Mouse (Mus musculus) large intestine, adult 2 months (tissue): Measurements from ENCODE around the gene Dgat2l6. TPM values are rescaled to one million over a fixed set of nuclear protein-coding genes. Genes with fewer than 3 reads are reported as not detected.
A peak's percentile ranks its signal among the peaks of the same experiment; 100 is the strongest.

Source experiments
- DNase-seq: peaks from one replicate; pipeline ENCODE4 v3.0.0-alpha.2; 2012; ENCODE audit warnings: low read depth, low spot score
- WGBS: fragments of 180-500 bp; shearing (Covaris S2); methylation state at CpG from one replicate; pipeline ENCODE4 v1.1.7; 2018; 5-methylcytosine and 5-hydroxymethylcytosine counted together
- polyA plus RNA-seq: library from polyadenylated mRNA; depleted of rRNA; stranded (reverse); fragments of >200 nt; gene quantifications from 2 replicates; pipeline ENCODE4 v1.2.3, GENCODE M21; 2012; rRNA removed

Gene Dgat2l6
- polyA plus RNA-seq: not detected in 2 replicates

DNA sequence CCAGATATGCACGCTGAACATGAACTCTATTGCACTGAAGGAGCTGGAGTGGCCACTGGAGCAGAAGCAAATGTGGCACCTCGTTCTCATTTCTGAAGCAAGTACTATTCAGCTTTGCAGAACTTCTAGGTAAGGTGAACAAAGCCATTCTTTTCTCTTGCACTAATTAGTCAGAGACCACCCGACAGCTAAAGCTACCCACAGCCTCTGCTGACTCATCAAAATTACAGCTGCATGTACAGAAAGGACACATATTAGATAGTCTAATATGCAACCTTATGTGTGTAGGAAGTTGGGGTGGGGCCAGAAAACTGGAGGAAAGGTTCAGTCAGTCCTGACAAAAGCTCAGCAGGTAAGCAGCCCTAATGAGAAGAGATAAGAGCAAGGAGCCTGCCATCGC lies at the start of gene Dgat2l6:
TSS of gene Dgat2l6 (plus strand) at position 368 of the 400 bp plus-strand sequence.
- DNase-seq: no peak
- WGBS: 80% methylated on average over 4 of the region's 4 CpGs

DNA sequence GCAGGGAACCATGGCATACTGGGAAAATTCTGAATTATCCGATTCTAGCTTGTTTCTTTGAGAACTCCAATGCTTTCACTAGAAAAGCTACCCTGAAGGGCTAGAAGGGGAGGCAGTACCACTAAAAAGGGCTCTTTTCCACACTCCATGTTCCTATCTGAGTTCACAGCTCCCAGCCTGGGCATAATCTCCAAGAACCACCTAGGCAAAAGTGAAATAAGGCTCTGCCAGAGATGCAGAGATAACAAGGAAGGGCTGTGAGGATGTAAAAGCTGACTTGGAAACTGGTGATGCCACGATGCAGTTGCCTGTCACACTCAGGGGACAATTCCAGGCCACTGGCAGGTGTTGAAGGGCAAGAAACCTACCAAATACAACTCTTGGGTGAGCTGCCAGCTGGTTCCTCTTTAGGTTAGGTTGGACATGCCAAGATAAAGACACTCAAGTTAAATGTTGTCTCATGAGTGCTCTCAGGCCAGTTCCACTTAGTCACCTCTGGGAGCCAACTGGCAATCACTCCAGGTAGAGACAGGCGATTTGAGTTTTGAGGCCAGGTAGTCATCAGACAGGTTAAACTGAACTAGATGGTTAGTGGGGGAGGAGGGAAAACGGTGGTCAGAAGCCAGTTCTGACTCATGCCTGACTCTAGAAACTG lies 48.9 kb upstream of the Dgat2l6 start:
- 58% methylated on average over 4 of the region's 4 CpGs for WGBS
- DNase-seq: no peak

DNA sequence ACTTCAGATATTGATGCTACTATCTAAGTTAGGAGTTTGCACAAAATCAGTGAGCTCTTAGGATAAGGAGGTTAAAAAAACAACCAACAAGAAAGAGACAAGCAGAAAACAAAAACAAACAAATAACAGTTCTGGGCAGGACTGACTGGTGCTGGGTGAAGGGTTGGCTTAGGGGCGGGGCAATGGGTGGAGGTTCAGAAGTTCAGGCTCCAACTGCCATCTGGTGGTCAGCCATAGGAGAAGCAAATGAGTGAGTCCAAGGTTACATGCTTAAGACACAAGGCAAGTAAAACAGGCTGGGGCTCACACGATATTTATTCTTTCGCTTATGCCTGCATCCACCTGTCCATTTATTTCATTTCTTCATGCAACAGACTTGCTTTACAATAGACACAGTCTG lies 44.3 kb upstream of the Dgat2l6 start:
- WGBS: 23% methylated on average over 3 of the region's 3 CpGs
- DNase-seq: no peak

DNA sequence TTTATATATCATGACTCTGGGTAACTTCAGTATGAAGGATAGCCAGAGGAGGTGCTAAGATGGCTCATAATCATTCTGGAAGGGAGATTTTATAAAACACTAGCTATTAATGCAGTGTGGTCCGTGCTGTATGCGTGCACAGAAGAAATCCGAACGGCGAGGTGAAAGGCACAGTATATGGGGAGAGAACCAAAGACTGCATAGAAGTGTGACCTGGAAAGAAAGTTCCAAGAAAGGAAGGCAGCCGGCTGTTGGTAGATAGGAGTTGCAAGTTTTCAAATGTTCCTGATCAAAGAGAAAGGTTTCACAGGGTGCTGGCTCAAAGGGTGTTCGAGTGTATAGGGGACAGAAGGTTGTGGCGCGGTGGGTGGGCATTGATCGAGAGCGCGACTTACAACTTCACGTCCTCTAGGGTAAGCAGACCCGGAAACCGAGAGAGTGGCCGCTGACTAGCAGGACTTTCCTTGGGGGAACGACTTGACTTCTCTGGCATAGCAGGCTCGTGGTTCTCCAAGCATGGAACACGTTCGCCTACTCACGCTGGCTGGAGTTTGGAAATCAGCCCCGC lies 31.1 kb upstream of the Dgat2l6 start:
- WGBS: 20% methylated on average over 22 of the region's 22 CpGs
- DNase-seq: no peak

DNA sequence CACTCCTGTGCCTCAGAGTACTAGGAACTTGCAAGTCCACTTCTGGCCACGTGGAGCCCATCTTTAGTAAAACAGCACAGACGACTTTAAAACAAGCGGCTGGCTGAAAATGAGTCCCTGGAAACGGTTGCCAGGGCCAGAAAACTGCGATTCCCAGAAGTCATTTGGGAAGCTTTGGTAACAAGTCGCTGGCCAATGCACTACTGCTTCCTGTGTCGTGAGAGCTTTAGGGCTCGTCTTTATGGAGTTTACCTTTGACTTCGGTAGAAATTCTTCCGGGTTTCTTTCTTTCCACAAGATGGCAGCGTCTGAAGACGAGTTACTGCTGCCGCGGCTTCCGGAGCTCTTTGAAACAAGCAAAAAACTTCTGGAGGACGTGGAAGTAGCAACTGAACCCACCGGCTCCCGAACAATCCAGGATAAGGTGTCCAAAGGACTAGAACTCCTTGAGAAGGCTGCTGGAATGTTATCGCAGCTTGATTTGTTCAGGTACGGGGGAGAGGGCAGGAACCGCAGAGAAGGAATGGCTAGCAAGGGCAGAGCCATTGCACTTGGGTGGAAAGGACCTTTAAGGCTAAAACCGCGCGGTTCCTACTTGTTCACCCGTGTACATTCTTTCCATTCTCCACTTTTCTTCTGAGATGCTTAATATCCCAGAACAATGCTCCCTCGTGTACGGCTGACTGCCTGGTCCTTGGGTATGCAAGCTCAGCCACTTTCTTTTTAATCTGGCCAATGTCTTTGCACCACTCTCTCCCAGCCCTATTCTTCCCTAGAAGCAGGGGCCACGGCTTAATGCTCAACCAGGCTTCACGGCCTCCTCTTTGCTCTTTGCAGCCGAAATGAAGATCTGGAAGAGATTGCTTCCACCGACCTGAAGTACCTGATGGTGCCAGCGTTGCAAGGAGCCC lies 30.3 kb upstream of the Dgat2l6 start, which contains the start of gene Igbp1:
TSS of gene Igbp1 (plus strand) at position 224 of the 911 bp plus-strand sequence.
- WGBS: 16% methylated on average over 32 of the region's 32 CpGs
- peak; percentile 56 for DNase-seq

DNA sequence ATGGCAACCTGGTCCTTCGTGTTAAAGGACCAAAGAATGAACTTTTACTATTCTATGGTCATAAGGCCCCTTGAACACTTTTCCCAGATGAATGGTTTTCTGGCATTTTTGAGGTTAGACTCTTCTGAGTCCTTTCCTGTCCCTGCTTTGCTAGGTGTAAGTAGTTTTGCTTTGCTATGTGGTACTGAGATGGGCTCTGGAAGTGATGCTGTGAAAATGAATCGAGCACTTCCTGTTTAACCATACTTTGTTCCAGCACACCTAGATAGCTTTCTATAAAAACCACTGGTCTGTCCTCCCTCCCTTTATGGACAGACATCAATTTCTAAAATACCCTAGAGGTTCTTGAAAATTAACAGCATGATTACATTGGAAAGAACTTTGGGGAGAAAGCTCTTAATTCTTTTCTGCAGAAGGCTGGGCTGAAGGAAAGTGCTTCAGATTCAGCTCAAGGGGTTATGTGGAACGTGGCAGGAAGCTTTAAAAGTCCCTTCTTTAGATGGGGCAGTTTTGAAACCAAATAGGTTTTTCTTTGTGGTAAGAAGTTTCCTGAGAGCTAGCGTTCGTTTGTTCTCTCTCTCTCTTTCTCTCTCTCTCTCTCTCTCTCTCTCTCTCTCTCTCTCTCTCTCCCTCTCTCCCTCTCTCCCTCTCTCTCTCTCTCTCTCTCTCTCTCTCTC lies 20.3 kb upstream of the Dgat2l6 start:
- no peak for DNase-seq
- 76% methylated on average over 5 of the region's 5 CpGs for WGBS

DNA sequence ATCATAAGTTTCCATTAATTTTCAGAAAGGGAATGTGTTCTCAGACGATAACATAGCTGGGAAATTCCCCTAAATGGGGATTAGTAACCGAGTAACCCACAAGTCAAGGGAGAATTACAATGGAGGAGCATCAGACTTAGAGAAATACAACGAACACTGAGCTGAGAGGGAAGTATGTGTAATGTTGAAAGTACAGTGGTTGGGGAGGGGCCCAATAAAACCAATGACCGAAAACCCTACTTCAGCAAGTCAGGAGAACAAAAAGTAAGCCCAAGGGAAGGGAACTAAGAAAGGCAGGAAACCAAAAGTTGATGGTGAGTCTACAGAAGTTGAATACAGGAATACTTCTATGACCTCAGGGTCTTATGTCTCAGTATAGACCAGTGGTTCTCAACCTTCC lies 16.5 kb upstream of the Dgat2l6 start:
- WGBS: 77% methylated on average over 4 of the region's 4 CpGs
- no peak for DNase-seq

DNA sequence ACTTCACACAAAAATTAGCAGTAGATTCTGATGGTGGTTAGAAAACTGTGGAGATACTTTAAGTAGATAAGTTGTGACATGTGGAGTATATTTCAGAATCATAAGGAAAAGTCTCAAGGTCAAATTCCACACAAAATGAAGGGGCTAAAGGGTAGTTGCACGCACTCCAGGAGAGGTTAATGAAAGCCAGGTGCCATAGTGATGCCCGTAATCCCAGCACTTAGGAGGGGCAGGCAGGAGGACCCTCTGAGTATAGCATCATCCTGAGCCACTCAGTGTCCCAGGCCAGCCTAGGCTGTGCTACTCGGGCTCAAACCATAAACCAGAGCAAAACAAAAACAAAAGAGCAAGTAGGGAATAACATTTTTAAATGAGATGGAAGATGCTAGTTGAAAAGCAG lies 14.7 kb upstream of the Dgat2l6 start:
- WGBS: 88% methylated on average over 3 of the region's 3 CpGs
- no peak for DNase-seq

DNA sequence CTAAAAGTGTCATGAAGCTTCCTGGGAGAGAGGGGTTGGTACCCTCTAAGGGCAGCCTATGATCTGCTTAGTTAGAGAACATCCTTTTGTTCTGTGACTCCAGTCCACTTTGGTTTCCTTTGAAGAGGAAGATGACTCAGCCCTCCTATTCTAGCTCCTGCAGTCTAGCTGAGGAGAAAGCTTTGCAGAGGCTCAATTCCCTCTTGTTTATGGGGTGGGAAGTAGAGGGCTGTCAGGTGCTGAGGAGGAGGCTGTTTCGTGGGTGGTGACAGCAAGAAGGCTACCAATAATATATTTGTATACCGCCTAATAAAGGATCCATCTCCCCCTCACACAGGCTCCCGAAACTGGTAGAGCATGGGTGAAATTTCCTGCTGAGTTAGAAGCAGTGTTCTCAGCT lies 8.0 kb upstream of the Dgat2l6 start:
- 91% methylated on average over 3 of the region's 3 CpGs for WGBS

DNA sequence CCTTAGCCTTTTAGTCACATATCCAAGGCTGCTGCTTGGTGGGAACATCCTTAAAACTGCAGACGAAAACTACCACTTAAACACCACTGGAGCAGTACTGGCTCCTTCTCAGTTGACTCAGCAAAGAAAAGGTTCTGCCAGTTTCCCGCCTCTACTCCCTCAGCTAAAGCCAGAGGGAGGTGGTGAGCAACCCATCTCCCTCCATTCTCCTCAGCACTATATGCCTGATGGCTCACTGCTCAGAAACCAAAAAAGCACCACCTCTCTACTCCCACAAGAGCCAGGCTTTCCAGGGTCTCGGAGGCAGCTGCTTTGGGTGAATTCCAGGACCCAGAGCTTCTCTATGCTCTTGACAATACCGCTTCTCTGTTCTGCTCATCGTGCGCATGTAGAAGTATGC lies 7.0 kb upstream of the Dgat2l6 start:
- DNase-seq: no peak
- WGBS: 89% methylated on average over 6 of the region's 6 CpGs

More for the DNA sequence above, 8.0 kb upstream of the Dgat2l6 start:
- no peak for DNase-seq

DNA sequence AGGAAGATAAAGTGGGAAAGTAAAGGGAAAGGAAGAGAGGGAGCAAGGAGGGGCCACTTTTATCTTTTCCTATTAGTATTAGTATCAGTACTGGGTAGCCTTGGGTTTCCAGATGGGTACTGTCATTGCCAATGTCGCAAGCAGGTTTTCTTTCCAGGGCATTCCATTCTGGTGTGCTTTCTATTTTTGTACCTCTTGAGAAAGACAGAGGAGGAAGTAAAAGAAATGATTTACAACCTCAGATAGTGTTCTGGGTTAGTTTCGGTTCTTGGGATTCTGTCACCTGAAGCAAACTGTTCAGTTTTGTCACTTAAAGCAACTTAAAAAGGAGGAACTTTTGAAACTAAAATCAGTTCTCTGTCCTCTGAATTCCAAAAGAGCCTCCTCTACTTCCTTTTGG lies 6.1 kb upstream of the Dgat2l6 start:
- DNase-seq: no peak
- WGBS: 70% methylated on average over 2 of the region's 2 CpGs

DNA sequence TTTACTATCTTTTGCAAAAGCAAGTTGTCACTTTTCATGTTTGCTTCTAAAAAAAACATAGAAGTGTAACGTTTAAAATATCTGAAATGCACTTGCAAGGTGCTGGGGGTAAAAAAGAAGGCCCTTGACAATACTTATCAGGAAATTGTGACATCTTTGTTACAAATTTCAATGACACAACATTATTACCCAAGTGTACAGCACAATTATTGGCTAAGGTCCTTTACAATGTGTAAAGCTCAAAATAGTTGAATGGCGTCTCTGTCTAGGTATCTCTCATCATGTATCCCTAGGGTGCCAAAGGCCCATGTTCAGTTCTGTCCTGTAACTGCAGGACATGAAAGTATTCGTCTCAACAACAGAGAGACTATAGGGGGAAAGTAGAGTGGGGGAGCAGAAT lies 31.4 kb downstream of the Dgat2l6 start:
- 77% methylated on average over 3 of the region's 3 CpGs for WGBS
- DNase-seq: no peak

DNA sequence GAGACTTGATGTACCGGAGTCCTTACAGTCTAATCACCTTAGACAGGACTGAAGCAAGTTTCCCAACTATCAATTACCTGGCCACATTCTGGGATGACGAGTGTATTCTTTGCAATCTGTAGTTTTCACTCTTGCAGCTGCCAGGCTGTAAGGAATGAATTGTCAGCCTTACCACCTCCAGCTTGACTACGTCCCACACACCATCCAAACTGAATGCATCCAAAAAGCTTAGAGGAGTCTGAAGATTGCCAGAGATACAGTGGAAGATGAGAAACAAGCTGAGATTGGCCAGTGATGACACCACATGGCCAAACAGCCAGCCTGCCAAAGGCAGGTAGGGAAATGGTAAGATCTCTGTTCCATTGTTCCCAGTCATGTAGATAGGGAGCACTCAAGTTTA lies 41.1 kb downstream of the Dgat2l6 start:
- no peak for DNase-seq
- WGBS: 80% methylated on average over 3 of the region's 3 CpGs

DNA sequence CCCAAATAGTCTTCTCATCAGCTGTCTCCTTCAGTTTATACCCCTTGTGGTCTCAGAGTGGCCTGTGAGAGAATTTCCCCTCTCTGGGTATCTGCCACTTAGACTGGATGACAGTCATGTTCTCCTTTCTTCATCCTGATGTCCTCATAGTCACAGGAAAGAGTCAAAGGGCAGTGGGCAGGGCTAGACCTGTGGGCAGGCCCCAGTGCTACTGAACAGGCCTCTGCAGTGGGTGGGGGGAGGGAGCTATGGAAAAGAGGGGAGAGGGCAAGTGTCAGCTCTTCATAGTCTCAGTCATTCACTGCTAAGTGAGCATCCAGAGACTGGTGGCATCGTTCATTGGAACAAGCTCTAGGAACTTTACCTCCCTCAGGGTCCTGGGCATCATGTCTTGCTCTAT lies 47.3 kb downstream of the Dgat2l6 start, which contains the start of gene Awat1:
TSS of gene Awat1 (plus strand) at position 301 of the 400 bp plus-strand sequence.
- WGBS: 81% methylated on average over 1 of the region's 1 CpGs
- DNase-seq: no peak

DNA sequence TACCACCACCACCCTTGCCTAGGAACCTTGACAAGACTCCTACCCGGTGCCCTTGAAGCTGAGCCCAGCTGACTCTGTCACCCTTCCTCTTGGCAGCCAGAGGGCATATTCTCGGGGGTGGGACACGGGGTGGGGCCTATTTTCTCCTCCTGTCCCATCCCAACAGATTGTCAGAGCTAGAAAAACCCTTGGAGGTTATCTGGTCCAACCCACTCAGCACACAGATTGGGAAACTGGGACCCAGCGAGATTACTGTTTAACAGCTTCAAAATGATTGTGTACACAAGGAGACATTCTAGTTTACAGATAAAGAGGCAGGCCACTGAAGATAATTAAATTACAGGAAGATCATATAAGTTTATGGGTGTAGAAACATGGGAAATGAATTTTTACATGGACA lies 70.2 kb downstream of the Dgat2l6 start, which contains the start of gene P2ry4:
TSS of gene P2ry4 (minus strand) at position 79 of the 400 bp plus-strand sequence.
- 32% methylated on average over 4 of the region's 4 CpGs for WGBS
- DNase-seq: no peak

Other genes with a start within 250 kb of the Dgat2l6 start
- not detected in 2 replicates for gene Otud6a, start 95.8 kb upstream of the Dgat2l6 start, polyA plus RNA-seq
- gene Awat2, start 82.1 kb upstream of the Dgat2l6 start, polyA plus RNA-seq: 0.59 and 0.72 TPM in 2 replicates
- gene Igbp1, start 30.5 kb upstream of the Dgat2l6 start, polyA plus RNA-seq: 27.2 and 32.9 TPM in 2 replicates
- gene Awat1, start 47.4 kb downstream of the Dgat2l6 start, polyA plus RNA-seq: not detected in 2 replicates
- 4.1 and 10.4 TPM in 2 replicates for gene P2ry4, start 70.0 kb downstream of the Dgat2l6 start, polyA plus RNA-seq
- gene Arr3, start 80.7 kb downstream of the Dgat2l6 start, polyA plus RNA-seq: not detected in 2 replicates
- 3.1 and 3.9 TPM in 2 replicates for gene Kif4, start 100.9 kb downstream of the Dgat2l6 start, polyA plus RNA-seq
- 24.8 and 30.5 TPM in 2 replicates for gene Pdzd11, start 101.7 kb downstream of the Dgat2l6 start, polyA plus RNA-seq
- 9.7 and 42.6 TPM in 2 replicates for gene Gdpd2, start 205.0 kb downstream of the Dgat2l6 start, polyA plus RNA-seq
- 24.1 and 52.2 TPM in 2 replicates for gene Dlg3, start 242.9 kb downstream of the Dgat2l6 start, polyA plus RNA-seq